Mouse (Mus musculus): ENCODE data around the gene Hoxd10. TPM values are rescaled to one million over a fixed set of nuclear protein-coding genes. Genes with fewer than 3 reads are reported as not detected.

Gene Hoxd10
- polyA plus RNA-seq, 2 experiments from 2014 or later = not detected

GRCm38 (mm10) chr2:74667191-74667841 lies 24.4 kb upstream of the Hoxd10 start:
- no peak for ATAC-seq

- no peak for ATAC-seq
Measured at GRCm38 (mm10) chr2:74667842-74668357, 23.8 kb upstream of the Hoxd10 start, which contains the start of gene Hoxd13. Gene Hoxd13, plus strand, starts transcription at chr2:74668310.

GRCm38 (mm10) chr2:74668370-74669229 lies 23.1 kb upstream of the Hoxd10 start:
- no peak for ATAC-seq

- ATAC-seq = no peak
Measured at GRCm38 (mm10) chr2:74669230-74669578, 22.5 kb upstream of the Hoxd10 start.

- no peak for ATAC-seq
Measured at GRCm38 (mm10) chr2:74669650-74670235, 22.0 kb upstream of the Hoxd10 start.

- no peak for ATAC-seq
Measured at GRCm38 (mm10) chr2:74670632-74671188, 21.0 kb upstream of the Hoxd10 start.

- no peak for ATAC-seq
Measured at GRCm38 (mm10) chr2:74671847-74672246, 19.9 kb upstream of the Hoxd10 start.

GRCm38 (mm10) chr2:74672481-74673362 lies 19.0 kb upstream of the Hoxd10 start:
- ATAC-seq = peak; percentile 72

- ATAC-seq = no peak
Measured at GRCm38 (mm10) chr2:74673835-74674425, 17.8 kb upstream of the Hoxd10 start.

- no peak for ATAC-seq
Measured at GRCm38 (mm10) chr2:74674881-74675665, 16.7 kb upstream of the Hoxd10 start, which contains the start of gene Hoxd12. Gene Hoxd12, plus strand, starts transcription at chr2:74675013.

GRCm38 (mm10) chr2:74675666-74676282 lies 15.9 kb upstream of the Hoxd10 start:
- no peak for ATAC-seq

GRCm38 (mm10) chr2:74676376-74677052 lies 15.2 kb upstream of the Hoxd10 start:
- ATAC-seq = no peak

GRCm38 (mm10) chr2:74677106-74677505 lies 14.6 kb upstream of the Hoxd10 start:
- ATAC-seq = no peak

GRCm38 (mm10) chr2:74678891-74679595 lies 12.7 kb upstream of the Hoxd10 start, which contains the start of gene Hoxd11:
Gene Hoxd11, plus strand, starts transcription at chr2:74679557.
- ATAC-seq = no peak

GRCm38 (mm10) chr2:74679596-74679971 lies 12.1 kb upstream of the Hoxd10 start:
- ATAC-seq = no peak

GRCm38 (mm10) chr2:74679980-74680379 lies 11.7 kb upstream of the Hoxd10 start:
- no peak for ATAC-seq

GRCm38 (mm10) chr2:74680561-74681398 lies 10.9 kb upstream of the Hoxd10 start:
- no peak for ATAC-seq
